Mouse (Mus musculus) embryo, embryonic 11.5 days (tissue): Measurements from ENCODE around the gene Lce3e.
A peak's percentile ranks its signal among the peaks of the same experiment; 100 is the strongest.

Experiments
- DNase-seq: peaks from one replicate; pipeline ENCODE4 v3.0.0-alpha.2; 2012; ENCODE audit warnings: low read depth, low spot score

The Lce3e gene

GRCm38 (mm10) chr3:92966761-92967160 is at the start of gene Lce3e:
Gene Lce3e, plus strand, starts transcription at chr3:92967061.
- no peak for DNase-seq

- DNase-seq, result peak; percentile 20
Observed at GRCm38 (mm10) chr3:92920364-92920763, 46.5 kb upstream of the Lce3e start.

GRCm38 (mm10) chr3:92926130-92926529 is 40.7 kb upstream of the Lce3e start, which contains the start of gene Lce3a:
Gene Lce3a, minus strand, starts transcription at chr3:92926230.
- no peak for DNase-seq

- no peak for DNase-seq
Observed at GRCm38 (mm10) chr3:92932679-92933078, 34.2 kb upstream of the Lce3e start, which contains the start of gene Lce3b. Gene Lce3b, plus strand, starts transcription at chr3:92932979.

- no peak for DNase-seq
Observed at GRCm38 (mm10) chr3:92944186-92944585, 22.7 kb upstream of the Lce3e start, which contains the start of gene Lce3c. Gene Lce3c, plus strand, starts transcription at chr3:92944486.

- no peak for DNase-seq
Observed at GRCm38 (mm10) chr3:92957090-92957489, 9.8 kb upstream of the Lce3e start, which contains the start of gene Lce3d. Gene Lce3d, plus strand, starts transcription at chr3:92957390.

GRCm38 (mm10) chr3:92978484-92978883 is 11.6 kb downstream of the Lce3e start:
- DNase-seq, result no peak

GRCm38 (mm10) chr3:92991926-92992325 is 25.1 kb downstream of the Lce3e start, which contains the start of gene Lce3f:
Gene Lce3f, plus strand, starts transcription at chr3:92992226.
- no peak for DNase-seq

GRCm38 (mm10) chr3:92998691-92999090 is 31.8 kb downstream of the Lce3e start:
- peak; percentile 53 for DNase-seq

GRCm38 (mm10) chr3:93000621-93001020 is 33.8 kb downstream of the Lce3e start:
- DNase-seq, result no peak

- no peak for DNase-seq
Observed at GRCm38 (mm10) chr3:93002843-93003242, 36.0 kb downstream of the Lce3e start.

GRCm38 (mm10) chr3:93014378-93014801 is 47.5 kb downstream of the Lce3e start:
- peak; percentile 42 for DNase-seq

GRCm38 (mm10) chr3:93014871-93015270 is 48.0 kb downstream of the Lce3e start:
- DNase-seq, result no peak

- DNase-seq, result no peak
Observed at GRCm38 (mm10) chr3:93015460-93016104, 48.7 kb downstream of the Lce3e start, which contains the start of gene Crct1. Gene Crct1, minus strand, starts transcription at chr3:93015687.
